Mouse (Mus musculus): ENCODE measurements at regions not wholly inside any gene's neighbourhood (a gene's known extent, or its start where the extent isn't known, plus 50 kb on each side); places are given as distances from the start of the nearest gene placed in this dataset.

GRCm38 (mm10) chr2:45222213-45222612 is 105.0 kb upstream of the Zeb2 start:
- WGBS (ENCODE audit: insufficient replicate concordance) = 75% methylated on average over 13 of the region's 13 CpGs
- DNase-seq = no peak
- H3K4me3 ChIP-seq (replicated peaks) = no peak overlapping the region
- H3K9me3 ChIP-seq (replicated peaks) = no peaks in the 10 kb centered on the region
- ATAC-seq (ENCODE audit: low read depth) = no peak
- no peaks in the 10 kb centered on the region for H3K36me3 ChIP-seq
- no peak overlapping the region for H3K27ac ChIP-seq
- no peak overlapping the region for H3K4me2 ChIP-seq
- H3K27me3 ChIP-seq = no peaks in the 10 kb centered on the region
- H3K9ac ChIP-seq = no peak overlapping the region
- no peaks in the 10 kb centered on the region for H3K4me1 ChIP-seq (replicated peaks)

- WGBS (ENCODE audit: insufficient replicate concordance) = 30% methylated on average over 5 of the region's 5 CpGs
- no peaks in the 10 kb centered on the region for H3K4me1 ChIP-seq (replicated peaks)
Observed at GRCm38 (mm10) chr2:45219851-45220250, 102.7 kb upstream of the Zeb2 start.

GRCm38 (mm10) chr2:45212833-45213232 is 95.6 kb upstream of the Zeb2 start:
- H3K9me3 ChIP-seq (replicated peaks) = no peaks in the 10 kb centered on the region
- no peak overlapping the region for H3K9ac ChIP-seq
- no peak overlapping the region for H3K4me3 ChIP-seq (replicated peaks)
- 22% methylated on average over 2 of the region's 2 CpGs for WGBS (ENCODE audit: insufficient replicate concordance)
- ATAC-seq (ENCODE audit: low read depth) = no peak
- H3K4me2 ChIP-seq = no peak overlapping the region
- no peak overlapping the region for H3K27ac ChIP-seq
- H3K27me3 ChIP-seq = no peaks in the 10 kb centered on the region
- no peak for DNase-seq
- H3K4me1 ChIP-seq (replicated peaks) = no peaks in the 10 kb centered on the region
- H3K36me3 ChIP-seq = no peaks in the 10 kb centered on the region

More at GRCm38 (mm10) chr2:45219851-45220250, 102.7 kb upstream of the Zeb2 start:
- DNase-seq (no peak), ATAC-seq (ENCODE audit: low read depth) (no peak)
- Histone ChIP-seq H3K36me3 (no peaks in the 10 kb centered on the region), H3K9me3 (replicated peaks) (no peaks in the 10 kb centered on the region), H3K4me2 (no peak overlapping the region), H3K27me3 (no peaks in the 10 kb centered on the region), H3K27ac (no peak overlapping the region), H3K9ac (no peak overlapping the region), H3K4me3 (replicated peaks) (no peak overlapping the region)

- 67% methylated on average over 6 of the region's 6 CpGs for WGBS (ENCODE audit: insufficient replicate concordance)
- ATAC-seq (ENCODE audit: low read depth) (no peak), DNase-seq (no peak)
- no peak overlapping the region for H3K4me3 ChIP-seq (replicated peaks)
- no peaks in the 10 kb centered on the region for H3K36me3 ChIP-seq
- no peak overlapping the region for H3K9ac ChIP-seq
- H3K27me3 ChIP-seq = no peaks in the 10 kb centered on the region
- H3K4me2 ChIP-seq = no peak overlapping the region
- H3K9me3 ChIP-seq (replicated peaks) = no peaks in the 10 kb centered on the region
- H3K4me1 ChIP-seq (replicated peaks) = no peaks in the 10 kb centered on the region
- no peak overlapping the region for H3K27ac ChIP-seq
Observed at GRCm38 (mm10) chr2:45208526-45208925, 91.3 kb upstream of the Zeb2 start.

GRCm38 (mm10) chr2:45205756-45206155 is 88.6 kb upstream of the Zeb2 start:
- no peaks in the 10 kb centered on the region for H3K9me3 ChIP-seq (replicated peaks)
- H3K4me1 ChIP-seq (replicated peaks) = no peaks in the 10 kb centered on the region
- no peaks in the 10 kb centered on the region for H3K27me3 ChIP-seq
- H3K27ac ChIP-seq = no peak overlapping the region
- no peak overlapping the region for H3K4me2 ChIP-seq
- H3K9ac ChIP-seq = no peak overlapping the region
- H3K4me3 ChIP-seq (replicated peaks) = no peak overlapping the region
- ATAC-seq (ENCODE audit: low read depth) (no peak), DNase-seq (no peak)
- WGBS (ENCODE audit: insufficient replicate concordance) = 68% methylated on average over 6 of the region's 6 CpGs
- H3K36me3 ChIP-seq = no peaks in the 10 kb centered on the region

GRCm38 (mm10) chr2:45205211-45205610 is 88.0 kb upstream of the Zeb2 start:
- no peak for ATAC-seq (ENCODE audit: low read depth)
- no peaks in the 10 kb centered on the region for H3K36me3 ChIP-seq
- H3K4me2 ChIP-seq = no peak overlapping the region
- no peak overlapping the region for H3K27ac ChIP-seq
- no peak overlapping the region for H3K9ac ChIP-seq
- H3K4me3 ChIP-seq (replicated peaks) = no peak overlapping the region
- H3K4me1 ChIP-seq (replicated peaks) = no peaks in the 10 kb centered on the region
- no peaks in the 10 kb centered on the region for H3K27me3 ChIP-seq
- WGBS (ENCODE audit: insufficient replicate concordance) = 81% methylated on average over 3 of the region's 3 CpGs
- DNase-seq = no peak
- H3K9me3 ChIP-seq (replicated peaks) = no peaks in the 10 kb centered on the region

GRCm38 (mm10) chr2:45197955-45198631 is 80.9 kb upstream of the Zeb2 start:
- Histone ChIP-seq H3K27me3 (no peaks in the 10 kb centered on the region), H3K4me1 (replicated peaks) (no peaks in the 10 kb centered on the region), H3K4me2 (no peak overlapping the region), H3K4me3 (replicated peaks) (no peak overlapping the region), H3K9ac (no peak overlapping the region), H3K9me3 (replicated peaks) (no peaks in the 10 kb centered on the region), H3K36me3 (no peaks in the 10 kb centered on the region), H3K27ac (no peak overlapping the region)
- ATAC-seq (ENCODE audit: low read depth) (no peak), DNase-seq (no peak)
- WGBS (ENCODE audit: insufficient replicate concordance) = 69% methylated on average over 13 of the region's 13 CpGs

GRCm38 (mm10) chr2:45197342-45197741 is 80.1 kb upstream of the Zeb2 start:
- Histone ChIP-seq H3K27ac (no peak overlapping the region), H3K4me2 (no peak overlapping the region), H3K9ac (no peak overlapping the region), H3K4me1 (replicated peaks) (no peaks in the 10 kb centered on the region), H3K9me3 (replicated peaks) (no peaks in the 10 kb centered on the region), H3K27me3 (no peaks in the 10 kb centered on the region), H3K4me3 (replicated peaks) (no peak overlapping the region), H3K36me3 (no peaks in the 10 kb centered on the region)
- DNase-seq (no peak), ATAC-seq (ENCODE audit: low read depth) (no peak)
- WGBS (ENCODE audit: insufficient replicate concordance) = 48% methylated on average over 10 of the region's 10 CpGs

- H3K27me3 ChIP-seq = no peaks in the 10 kb centered on the region
- H3K4me3 ChIP-seq (replicated peaks) = no peak overlapping the region
- no peak overlapping the region for H3K27ac ChIP-seq
- no peak for DNase-seq
- H3K4me2 ChIP-seq = no peak overlapping the region
- no peaks in the 10 kb centered on the region for H3K4me1 ChIP-seq (replicated peaks)
- no peaks in the 10 kb centered on the region for H3K36me3 ChIP-seq
- ATAC-seq (ENCODE audit: low read depth) = no peak
- no peaks in the 10 kb centered on the region for H3K9me3 ChIP-seq (replicated peaks)
- H3K9ac ChIP-seq = no peak overlapping the region
- WGBS (ENCODE audit: insufficient replicate concordance) = 68% methylated on average over 4 of the region's 4 CpGs
Observed at GRCm38 (mm10) chr2:45196511-45196910, 79.3 kb upstream of the Zeb2 start.

GRCm38 (mm10) chr2:45194335-45194734 is 77.1 kb upstream of the Zeb2 start:
- no peaks in the 10 kb centered on the region for H3K27me3 ChIP-seq
- ATAC-seq (ENCODE audit: low read depth) (no peak), DNase-seq (no peak)
- no peaks in the 10 kb centered on the region for H3K4me1 ChIP-seq (replicated peaks)
- no peaks in the 10 kb centered on the region for H3K36me3 ChIP-seq
- no peak overlapping the region for H3K4me3 ChIP-seq (replicated peaks)
- 59% methylated on average over 7 of the region's 7 CpGs for WGBS (ENCODE audit: insufficient replicate concordance)
- H3K27ac ChIP-seq = no peak overlapping the region
- no peaks in the 10 kb centered on the region for H3K9me3 ChIP-seq (replicated peaks)
- no peak overlapping the region for H3K9ac ChIP-seq
- H3K4me2 ChIP-seq = no peak overlapping the region

GRCm38 (mm10) chr2:45185621-45185999 is 68.4 kb upstream of the Zeb2 start:
- ATAC-seq (ENCODE audit: low read depth) (no peak), DNase-seq (no peak)
- no peaks in the 10 kb centered on the region for H3K27me3 ChIP-seq
- H3K36me3 ChIP-seq = no peaks in the 10 kb centered on the region
- no peak overlapping the region for H3K4me2 ChIP-seq
- H3K27ac ChIP-seq = peak overlapping the region; percentile 61; the same call in 1 of the 2 replicates
- H3K4me1 ChIP-seq (replicated peaks) = peaks cover 27% of the 10 kb centered on the region
- no peak overlapping the region for H3K9ac ChIP-seq
- H3K4me3 ChIP-seq (replicated peaks) = no peak overlapping the region
- H3K9me3 ChIP-seq (replicated peaks) = no peaks in the 10 kb centered on the region
